Mouse (Mus musculus) retina, postnatal 1 day (tissue): ENCODE measurements around the gene Fam221b.

ENCODE experiments used
- DNase-seq: peaks from one replicate; pipeline ENCODE4 v3.0.0-alpha.2; 2012

The Fam221b gene

DNA sequence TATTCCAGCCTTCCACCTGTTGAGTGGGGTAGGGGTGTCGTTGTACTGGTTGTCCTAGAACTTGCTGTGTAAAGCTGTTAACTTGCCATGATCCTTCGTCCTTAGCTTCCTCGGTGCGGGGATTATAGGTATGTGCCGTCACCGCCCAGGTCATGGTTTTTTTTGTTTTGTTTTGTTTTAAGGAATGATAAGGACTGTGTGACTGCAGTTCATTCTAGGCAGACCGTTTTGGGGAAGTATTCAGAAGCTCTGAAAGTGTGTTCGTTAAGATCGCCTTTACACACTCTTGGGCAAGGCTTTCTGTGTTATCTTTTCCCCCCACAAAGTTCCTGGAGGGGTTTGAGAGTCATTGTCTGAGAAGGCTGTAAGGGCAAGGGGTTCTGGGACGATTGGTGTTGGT, 56.4 kb downstream of the Fam221b start:
- no peak for DNase-seq
